Mouse (Mus musculus) forebrain, embryonic 10.5 days (tissue): Measurements from ENCODE around the gene Dot1l. TPM values are rescaled to one million over a fixed set of nuclear protein-coding genes. Genes with fewer than 3 reads are reported as not detected.
A peak's percentile ranks its signal among the peaks of the same experiment; 100 is the strongest.

Source experiments
- DNase-seq: peaks from one replicate; pipeline ENCODE4 v3.0.0-alpha.2; 2017; ENCODE audit warnings: low spot score; ENCODE audit errors: extremely low spot score
- H3K27ac ChIP-seq: fragments of 300-500 bp; sonication (generic); 2 replicates; pipeline ENCODE4 v1.5.1; 2016; ENCODE audit warnings: mild to moderate bottlenecking
- H3K27me3 ChIP-seq: fragments of 300-500 bp; sonication (generic); 2 replicates; pipeline ENCODE4 v1.6.1; 2016; ENCODE audit warnings: mild to moderate bottlenecking; ENCODE audit not compliant: poor library complexity, severe bottlenecking
- H3K36me3 ChIP-seq: fragments of 300-500 bp; sonication (generic); replicated peaks from 2 replicates; pipeline ENCODE4 v1.6.1; 2016; ENCODE audit warnings: mild to moderate bottlenecking, moderate library complexity
- H3K4me1 ChIP-seq: fragments of 300-500 bp; sonication (generic); 2 replicates; pipeline ENCODE4 v1.6.1; 2016
- H3K4me3 ChIP-seq: fragments of 300-500 bp; sonication (generic); 2 replicates; pipeline ENCODE4 v1.5.1; 2016; ENCODE audit warnings: mild to moderate bottlenecking, moderate library complexity
- H3K9me3 ChIP-seq: fragments of 300-500 bp; sonication (generic); 2 replicates; pipeline ENCODE4 v1.6.1; 2016; ENCODE audit warnings: mild to moderate bottlenecking, moderate library complexity
- WGBS: fragments of 180-500 bp; shearing (Covaris S2); methylation state at CpG from one replicate; pipeline ENCODE4 v1.1.7; 2016; 5-methylcytosine and 5-hydroxymethylcytosine counted together
- polyA plus RNA-seq: library from polyadenylated mRNA; unstranded; fragments of >200 nt; fragmentation: Nextera tagmentation; extraction: Ambion mirVana; gene quantifications from 2 replicates; pipeline ENCODE4 v1.2.1, GENCODE M21; 2016

The Dot1l gene
- 20.8 and 21.7 TPM in 2 replicates for polyA plus RNA-seq

GRCm38 (mm10) chr10:80754594-80755290 lies at the start of gene Dot1l:
TSS of gene Dot1l (plus strand) at chr10:80755206.
- Histone ChIP-seq H3K4me1 (peaks cover 57% of the 10 kb centered on the region), H3K27me3 (no peaks in the 10 kb centered on the region), H3K4me3 (peak within 1 kb of the TSS; percentile 95), H3K9me3 (no peaks in the 10 kb centered on the region), H3K36me3 (no peaks in the 10 kb centered on the region), H3K27ac (peak within 1 kb of the TSS; percentile 97)
- WGBS = under 1% methylated on average over 54 of the region's 57 CpGs
- peak; percentile 96 for DNase-seq

DNA sequence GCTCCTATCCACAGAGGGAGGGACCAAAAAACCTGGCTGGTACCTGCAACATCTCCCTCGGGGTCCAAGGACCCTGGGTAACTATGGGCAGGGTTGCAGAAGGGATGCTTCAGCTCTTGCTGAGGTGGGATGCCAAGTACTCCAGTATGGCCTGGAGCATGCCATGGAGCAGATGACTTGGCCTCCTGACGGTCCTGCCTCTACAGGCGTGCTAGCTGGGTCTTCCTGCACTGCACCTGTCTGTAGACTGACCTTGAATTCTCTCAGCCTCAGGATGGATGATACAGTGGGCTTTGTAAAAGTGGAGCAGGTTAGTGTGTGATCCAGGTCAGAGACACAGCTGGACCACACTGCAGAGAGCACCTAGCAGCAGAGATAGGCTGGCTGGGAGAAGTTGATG lies 49.5 kb upstream of the Dot1l start:
- peaks cover 36% of the 10 kb centered on the region for H3K4me1 ChIP-seq
- H3K36me3 ChIP-seq = peaks cover 57% of the 10 kb centered on the region
- H3K4me3 ChIP-seq = no peak overlapping the region
- no peak for DNase-seq
- H3K27me3 ChIP-seq = no peaks in the 10 kb centered on the region
- no peak overlapping the region for H3K27ac ChIP-seq
- no peaks in the 10 kb centered on the region for H3K9me3 ChIP-seq
- 72% methylated on average over 3 of the region's 3 CpGs for WGBS

DNA sequence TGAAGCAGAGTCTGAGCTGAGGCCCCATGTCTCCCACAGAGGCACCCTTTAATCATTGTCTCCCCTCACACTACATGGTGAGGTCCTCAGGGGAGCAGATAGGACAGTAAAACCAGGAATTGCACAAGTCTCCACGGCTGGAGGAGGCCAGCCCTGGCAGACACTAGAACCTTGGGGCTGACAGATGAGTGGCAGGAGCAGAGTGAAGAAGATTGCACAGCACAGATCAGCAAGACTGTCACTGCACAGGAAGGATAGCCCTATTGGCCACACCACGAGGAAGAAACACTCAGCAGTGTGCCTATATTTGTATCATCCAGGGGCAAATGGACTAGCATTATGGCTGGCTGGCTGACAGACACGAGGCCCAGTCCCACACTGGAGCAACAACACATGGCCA lies 44.2 kb upstream of the Dot1l start:
- Histone ChIP-seq H3K9me3 (no peaks in the 10 kb centered on the region), H3K4me3 (no peak overlapping the region), H3K27me3 (no peaks in the 10 kb centered on the region), H3K36me3 (peaks cover 100% of the 10 kb centered on the region), H3K27ac (no peak overlapping the region), H3K4me1 (no peaks in the 10 kb centered on the region)
- 90% methylated on average over 3 of the region's 3 CpGs for WGBS
- DNase-seq = no peak

- no peaks in the 10 kb centered on the region for H3K4me1 ChIP-seq
- no peaks in the 10 kb centered on the region for H3K27me3 ChIP-seq
- no peak for DNase-seq
- H3K4me3 ChIP-seq = no peak overlapping the region
- no peak overlapping the region for H3K27ac ChIP-seq
- WGBS = 89% methylated on average over 1 of the region's 1 CpGs
- H3K36me3 ChIP-seq = peaks cover 100% of the 10 kb centered on the region
- H3K9me3 ChIP-seq = no peaks in the 10 kb centered on the region
Measured at GRCm38 (mm10) chr10:80717281-80717680, 37.7 kb upstream of the Dot1l start.

DNA sequence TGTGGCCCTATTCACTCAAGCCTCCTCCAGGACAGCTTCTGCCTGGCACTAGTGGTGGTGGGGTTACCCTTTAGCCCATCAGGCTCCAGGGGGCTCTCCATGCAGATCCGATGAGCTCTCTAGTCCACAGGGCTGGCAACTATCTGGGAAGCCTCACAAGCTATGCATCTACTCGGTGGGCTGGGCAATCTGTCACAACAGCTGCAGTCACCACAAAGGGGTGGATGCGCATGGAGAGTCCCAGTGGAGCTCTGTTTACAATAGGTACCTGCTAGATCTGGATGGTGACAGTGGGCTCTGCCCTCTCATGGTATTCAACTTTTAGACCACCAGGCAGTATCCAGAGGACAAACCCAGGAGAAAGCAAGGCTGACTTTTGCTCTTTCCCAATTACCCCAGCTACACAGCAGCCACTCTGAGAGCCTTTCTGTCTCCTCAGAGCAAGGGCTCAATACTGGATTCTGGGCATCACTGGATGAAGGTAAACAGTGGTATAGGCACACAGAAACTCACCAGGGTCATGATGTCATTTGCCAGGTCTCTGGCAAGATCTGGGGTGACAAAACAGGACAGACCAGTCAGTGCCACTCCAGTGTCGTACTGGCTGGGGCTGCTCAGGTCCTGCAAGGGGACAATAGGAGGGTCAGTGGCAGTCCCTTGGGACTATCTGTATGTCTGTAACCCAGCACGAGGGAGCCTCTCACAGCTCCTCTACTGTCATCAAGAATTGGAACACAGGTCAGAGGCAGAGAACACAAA lies 27.5 kb upstream of the Dot1l start:
- no peak for DNase-seq
- no peaks in the 10 kb centered on the region for H3K4me1 ChIP-seq
- 86% methylated on average over 5 of the region's 5 CpGs for WGBS
- peaks cover 100% of the 10 kb centered on the region for H3K36me3 ChIP-seq
- H3K4me3 ChIP-seq = 0 out of 2 replicates have a peak overlapping the region, but pooled peaks have one; percentile 1
- H3K27ac ChIP-seq = no peak overlapping the region
- H3K9me3 ChIP-seq = no peaks in the 10 kb centered on the region
- no peaks in the 10 kb centered on the region for H3K27me3 ChIP-seq

DNA sequence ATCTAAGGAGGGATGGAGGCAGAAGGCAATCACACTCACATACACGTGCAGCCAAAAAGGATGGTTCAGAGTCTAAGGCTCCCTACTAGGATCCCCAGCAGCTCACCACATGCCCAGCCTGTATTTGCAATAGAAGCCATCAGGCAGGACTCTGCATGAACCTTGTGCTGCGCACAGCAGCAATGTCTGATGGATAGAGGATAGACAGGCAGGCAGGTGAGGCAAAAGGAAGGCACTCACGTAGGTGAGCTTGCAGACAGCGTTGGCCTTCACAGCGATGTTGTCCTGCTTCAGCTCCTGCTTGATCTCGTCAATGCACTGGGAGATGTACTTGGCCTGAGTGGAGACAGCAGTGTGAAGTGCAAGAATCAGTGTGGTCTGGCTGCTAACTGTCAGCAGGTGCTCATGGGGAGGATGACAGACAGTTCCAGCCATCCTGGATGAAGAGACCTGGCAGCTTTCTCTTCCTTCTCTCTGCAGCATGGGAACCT lies 22.4 kb upstream of the Dot1l start:
- Histone ChIP-seq H3K4me1 (0 out of 2 replicates have a peak, but pooled peaks cover 3% of the 10 kb centered on the region), H3K36me3 (peaks cover 94% of the 10 kb centered on the region), H3K27me3 (no peaks in the 10 kb centered on the region), H3K9me3 (no peaks in the 10 kb centered on the region), H3K4me3 (no peak overlapping the region), H3K27ac (no peak overlapping the region)
- DNase-seq = no peak
- WGBS = 91% methylated on average over 6 of the region's 6 CpGs

DNA sequence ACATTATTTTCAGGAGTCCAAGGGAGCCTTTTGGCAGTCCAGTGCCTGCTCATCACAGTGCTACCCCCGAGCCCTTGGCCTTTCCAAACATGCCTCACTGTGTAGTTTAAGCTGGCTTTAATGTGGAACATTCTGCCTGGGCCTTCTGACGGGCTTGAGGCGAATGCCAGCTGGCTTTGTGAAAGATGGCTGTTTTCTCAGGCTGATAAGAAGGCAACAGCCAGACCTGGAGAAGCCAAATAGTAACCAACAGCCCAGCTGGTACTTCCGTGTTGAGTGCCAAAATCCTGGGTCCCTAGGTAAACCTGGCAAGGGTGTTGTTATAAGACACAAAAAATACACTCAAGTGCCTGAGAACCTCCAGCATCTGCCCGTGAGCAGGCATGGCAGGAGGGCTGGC lies 18.3 kb upstream of the Dot1l start:
- 85% methylated on average over 5 of the region's 5 CpGs for WGBS
- Histone ChIP-seq H3K27me3 (no peaks in the 10 kb centered on the region), H3K9me3 (no peaks in the 10 kb centered on the region), H3K27ac (no peak overlapping the region), H3K4me3 (no peak overlapping the region), H3K4me1 (peaks cover 23% of the 10 kb centered on the region), H3K36me3 (peaks cover 73% of the 10 kb centered on the region)
- no peak for DNase-seq

DNA sequence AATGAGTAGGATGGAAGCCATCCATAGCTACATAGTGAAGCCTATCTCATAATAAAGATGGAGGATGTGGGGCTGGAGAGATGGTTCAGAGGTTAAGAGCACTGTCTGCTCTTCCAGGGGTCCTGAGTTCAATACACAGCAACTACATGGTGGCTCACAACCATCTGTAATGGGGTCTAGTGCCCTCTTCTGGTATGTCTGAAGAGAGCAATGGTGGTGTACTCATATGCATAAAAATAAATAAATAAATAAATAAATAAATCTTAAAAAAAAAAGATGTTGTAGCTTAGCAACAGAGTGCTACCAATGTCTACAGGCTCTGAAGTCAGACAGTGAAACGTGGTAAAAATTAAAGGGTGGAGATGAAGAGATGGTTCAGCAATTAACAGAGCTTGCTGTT lies 16.3 kb upstream of the Dot1l start:
- Histone ChIP-seq H3K36me3 (peaks cover 54% of the 10 kb centered on the region), H3K4me1 (peaks cover 30% of the 10 kb centered on the region), H3K9me3 (no peaks in the 10 kb centered on the region), H3K27ac (no peak overlapping the region), H3K27me3 (no peaks in the 10 kb centered on the region), H3K4me3 (no peak overlapping the region)
- no peak for DNase-seq
- 79% methylated on average over 1 of the region's 1 CpGs for WGBS

DNA sequence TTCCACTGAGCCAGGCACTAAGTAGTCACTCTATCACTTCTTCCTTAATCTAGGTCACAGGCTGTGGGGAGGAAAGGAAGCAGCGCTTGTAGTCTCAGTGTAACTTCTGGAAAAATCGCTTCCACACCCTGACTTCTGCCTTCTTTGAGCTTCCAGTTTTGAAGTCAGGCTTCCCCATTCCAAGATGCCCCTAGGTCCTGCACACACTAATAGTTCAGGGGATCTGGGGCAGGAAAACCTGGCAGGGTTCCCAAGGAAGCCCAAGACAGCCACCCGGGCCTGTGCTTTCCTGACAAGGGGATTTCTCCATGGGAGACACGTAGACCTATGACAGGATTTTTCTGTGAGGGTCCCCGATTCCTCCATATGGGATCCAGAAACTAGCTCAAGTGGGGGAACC lies 13.9 kb upstream of the Dot1l start:
- Histone ChIP-seq H3K36me3 (peaks cover 34% of the 10 kb centered on the region), H3K4me1 (peaks cover 30% of the 10 kb centered on the region), H3K27me3 (no peaks in the 10 kb centered on the region), H3K9me3 (no peaks in the 10 kb centered on the region), H3K27ac (peak overlapping the region; percentile 95), H3K4me3 (peak overlapping the region; percentile 77)
- WGBS = 40% methylated on average over 5 of the region's 5 CpGs
- DNase-seq = no peak

- DNase-seq = no peak
- H3K4me3 ChIP-seq = peak overlapping the region; percentile 77
- no peaks in the 10 kb centered on the region for H3K27me3 ChIP-seq
- WGBS = under 1% methylated on average over 46 of the region's 46 CpGs
- H3K4me1 ChIP-seq = peaks cover 30% of the 10 kb centered on the region
- peaks cover 30% of the 10 kb centered on the region for H3K36me3 ChIP-seq
- no peaks in the 10 kb centered on the region for H3K9me3 ChIP-seq
- H3K27ac ChIP-seq = peak overlapping the region; percentile 95
Measured at GRCm38 (mm10) chr10:80741634-80742179, 13.3 kb upstream of the Dot1l start.

DNA sequence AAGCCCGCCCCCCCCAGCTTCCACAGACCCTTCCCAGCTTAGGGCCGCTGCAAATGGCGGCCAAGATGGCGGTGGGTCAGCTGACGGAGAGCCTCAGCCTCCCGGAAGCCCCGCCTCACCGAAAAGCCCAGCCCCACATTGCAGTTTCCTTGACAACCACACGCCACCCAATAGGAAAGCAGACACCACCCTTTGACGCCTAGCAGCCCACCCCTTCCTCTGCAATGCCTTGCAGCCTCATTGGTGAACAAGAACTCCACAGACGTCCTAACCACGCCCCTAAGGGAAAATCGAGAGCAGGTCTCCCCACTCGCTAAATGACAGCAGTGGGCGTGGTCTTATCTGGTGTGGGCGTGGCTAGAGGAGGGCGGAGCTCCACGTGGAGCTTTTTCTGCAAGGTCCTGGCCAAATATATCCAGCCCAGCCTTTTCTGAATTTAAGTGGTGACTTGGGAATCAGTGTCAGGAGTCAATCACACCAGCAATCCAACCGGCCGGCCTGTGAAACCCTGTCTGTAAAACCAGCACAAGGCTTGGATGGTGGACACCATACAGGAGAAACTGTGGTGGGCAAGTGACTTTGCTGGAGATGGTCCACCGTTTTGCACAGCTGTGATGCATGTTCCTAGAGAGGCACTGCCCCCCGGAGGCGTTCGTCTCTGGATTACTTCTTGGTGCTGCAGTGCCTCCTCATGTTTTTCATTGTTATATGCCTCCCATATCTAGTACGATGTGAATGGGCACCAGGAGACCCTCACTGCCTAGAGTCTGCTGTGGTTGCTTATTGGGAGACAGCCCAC lies 12.6 kb upstream of the Dot1l start, which contains the start of gene Ap3d1:
Ap3d1 (minus strand) TSS at position 85 of the 799 bp plus-strand sequence.
- peaks cover 23% of the 10 kb centered on the region for H3K36me3 ChIP-seq
- peaks cover 27% of the 10 kb centered on the region for H3K4me1 ChIP-seq
- peak within 1 kb of the TSS; percentile 95 for H3K27ac ChIP-seq
- H3K4me3 ChIP-seq = peak within 1 kb of the TSS; percentile 77
- H3K9me3 ChIP-seq = no peaks in the 10 kb centered on the region
- 3% methylated on average over 25 of the region's 25 CpGs for WGBS
- DNase-seq = peak; percentile 97
- no peaks in the 10 kb centered on the region for H3K27me3 ChIP-seq

- H3K4me1 ChIP-seq = peaks cover 35% of the 10 kb centered on the region
- DNase-seq = no peak
- no peaks in the 10 kb centered on the region for H3K9me3 ChIP-seq
- H3K27me3 ChIP-seq = no peaks in the 10 kb centered on the region
- H3K36me3 ChIP-seq = peaks cover 10% of the 10 kb centered on the region
- no peak overlapping the region for H3K4me3 ChIP-seq
- 43% methylated on average over 5 of the region's 5 CpGs for WGBS
- H3K27ac ChIP-seq = no peak overlapping the region
Measured at GRCm38 (mm10) chr10:80744262-80744661, 10.7 kb upstream of the Dot1l start.
